In genomic region chr5:64422787-64423587, GRCm38 (mm10) we compare ENCODE assay signal across 10 mouse cellular contexts.
DNase-seq lines count a peak whose midpoint lies in the region; ATAC-seq and TF ChIP-seq lines count a peak whose summit lies in the region.
"Had no signal": no experiment of that assay in that cellular context is flagged by ENCODE, and none has a peak within 500 bp of the region (broad histone marks: within the 10 kb centered on the region; RNA-seq: fewer than 3 reads in every experiment).

No protein-coding gene starts in this region.

- H3K4me2 ChIP-seq in liver, postnatal 0 days (ENCODE audit: low read depth, low read length) = peak overlapping the region; percentile 29; the same call in 1 of the 2 replicates
- H3K4me2 ChIP-seq in liver, embryonic 11.5 days = no peak overlapping the region
- H3K4me2 ChIP-seq in intestine, embryonic 14.5 days (ENCODE audit: low read length) = no peak overlapping the region
- no peak overlapping the region for H3K4me2 ChIP-seq in limb, embryonic 11.5 days (ENCODE audit: low read depth, severe bottlenecking)
- 0 out of 2 replicates have a peak overlapping the region, but pooled peaks have one; percentile 4 for H3K4me2 ChIP-seq in stomach, embryonic 16.5 days (ENCODE audit: low read depth, low read length)

- no peak for DNase-seq in liver, postnatal 0 days
- no peak for DNase-seq in liver, embryonic 11.5 days (ENCODE audit: low spot score)
- DNase-seq in intestine, embryonic 14.5 days (ENCODE audit: low spot score) = no peak
- peak; percentile 46 for DNase-seq in limb, embryonic 11.5 days (ENCODE audit: low spot score)
- no peak for DNase-seq in urinary bladder, postnatal 10 days (ENCODE audit: low spot score)
- DNase-seq in right cerebral cortex, postnatal 4 days = no peak
- DNase-seq in layer of hippocampus, adult 8-10 months (ENCODE audit: low spot score in 2 of 2) = no peak
- DNase-seq: cerebellum, postnatal 36 days; gastrocnemius, postnatal 25 days had no signal

- peaks cover 3% of the 10 kb centered on the region; the same call in 1 of the 2 replicates for H3K9me3 ChIP-seq in liver, postnatal 0 days (ENCODE audit: low read length)
- H3K9me3 ChIP-seq in liver, embryonic 11.5 days (ENCODE audit: control insufficient read depth, low read length) = no peaks in the 10 kb centered on the region
- peaks cover 6% of the 10 kb centered on the region; the same call in 1 of the 2 replicates for H3K9me3 ChIP-seq in intestine, embryonic 14.5 days (ENCODE audit: control insufficient read depth, low read length)
- peaks cover 2% of the 10 kb centered on the region; the same call in 1 of the 2 replicates for H3K9me3 ChIP-seq in limb, embryonic 11.5 days (ENCODE audit: control insufficient read depth, low read length)
- H3K9me3 ChIP-seq in stomach, embryonic 16.5 days (replicated peaks; ENCODE audit: control insufficient read depth, low read length) = peaks cover 5% of the 10 kb centered on the region; the same call in 1 of the 2 replicates

- H3K27me3 ChIP-seq in liver, postnatal 0 days (ENCODE audit: insufficient read depth, low read length) = no peaks in the 10 kb centered on the region
- no peaks in the 10 kb centered on the region for H3K27me3 ChIP-seq in liver, embryonic 11.5 days (replicated peaks; ENCODE audit: control insufficient read depth, insufficient read depth, low read length)
- H3K27me3 ChIP-seq in intestine, embryonic 14.5 days (replicated peaks; ENCODE audit: control insufficient read depth, insufficient read depth, low read length) = no peaks in the 10 kb centered on the region
- no peaks in the 10 kb centered on the region for H3K27me3 ChIP-seq in limb, embryonic 11.5 days (ENCODE audit: control insufficient read depth, insufficient read depth, low read length)
- no peaks in the 10 kb centered on the region for H3K27me3 ChIP-seq in stomach, embryonic 16.5 days (ENCODE audit: control insufficient read depth, insufficient read depth, low read length)

- H3K36me3 ChIP-seq in liver, postnatal 0 days (replicated peaks; ENCODE audit: insufficient read depth, low read length) = no peaks in the 10 kb centered on the region
- no peaks in the 10 kb centered on the region for H3K36me3 ChIP-seq in liver, embryonic 11.5 days (ENCODE audit: control insufficient read depth, insufficient read depth, low read length)
- H3K36me3 ChIP-seq in intestine, embryonic 14.5 days (ENCODE audit: control insufficient read depth, insufficient read depth, low read length) = no peaks in the 10 kb centered on the region
- H3K36me3 ChIP-seq in limb, embryonic 11.5 days (ENCODE audit: control insufficient read depth, insufficient read depth, low read length) = no peaks in the 10 kb centered on the region
- H3K36me3 ChIP-seq in stomach, embryonic 16.5 days (ENCODE audit: control insufficient read depth, insufficient read depth, low read length) = no peaks in the 10 kb centered on the region

- no peak for TF ChIP-seq EP300 in liver, postnatal 0 days (IDR thresholded peaks at IDR 0.05; ENCODE audit: low read depth)

- no peak overlapping the region for H3K27ac ChIP-seq in liver, postnatal 0 days (ENCODE audit: low read depth)
- H3K27ac ChIP-seq in liver, embryonic 11.5 days (ENCODE audit: low read depth, low read length) = no peak overlapping the region
- peak overlapping the region; percentile 12; the same call in 1 of the 2 replicates for H3K27ac ChIP-seq in intestine, embryonic 14.5 days (ENCODE audit: low read depth)
- no peak overlapping the region for H3K27ac ChIP-seq in limb, embryonic 11.5 days (replicated peaks; ENCODE audit: low read depth, low read length)
- peak overlapping the region; percentile 72 for H3K27ac ChIP-seq in stomach, embryonic 16.5 days (ENCODE audit: low read length)

- no peak for ATAC-seq in liver, postnatal 0 days
- no peak for ATAC-seq in liver, embryonic 11.5 days (replicated peaks; ENCODE audit: low FRiP score)
- ATAC-seq in intestine, embryonic 14.5 days (replicated peaks; ENCODE audit: low FRiP score, low TSS enrichment, low read depth) = peak; percentile 92
- no peak for ATAC-seq in limb, embryonic 11.5 days (ENCODE audit: insufficient number of reproducible peaks, low FRiP score, low TSS enrichment, low read depth)
- peak; percentile 58; the same call in 1 of the 2 replicates for ATAC-seq in stomach, embryonic 16.5 days (ENCODE audit: insufficient read depth, low FRiP score)

- TF ChIP-seq CTCF in liver, postnatal 0 days (IDR thresholded peaks at IDR 0.05; ENCODE audit: low read depth) = no peak

- no peak overlapping the region for H3K9ac ChIP-seq in liver, postnatal 0 days (replicated peaks)
- H3K9ac ChIP-seq in liver, embryonic 11.5 days (ENCODE audit: low read depth, low read length) = no peak overlapping the region
- no peak overlapping the region for H3K9ac ChIP-seq in intestine, embryonic 14.5 days (ENCODE audit: low read length)
- no peak overlapping the region for H3K9ac ChIP-seq in limb, embryonic 11.5 days (ENCODE audit: low read length)
- H3K9ac ChIP-seq in stomach, embryonic 16.5 days (ENCODE audit: low read length) = 0 out of 2 replicates have a peak overlapping the region, but pooled peaks have one; percentile 12

- 51% methylated on average over 13 of the region's 13 CpGs for WGBS in liver, postnatal 0 days (ENCODE audit: insufficient replicate concordance)
- 49% methylated on average over 13 of the region's 13 CpGs for WGBS in liver, embryonic 11.5 days
- 21% methylated on average over 13 of the region's 13 CpGs for WGBS in intestine, embryonic 14.5 days
- 14% methylated on average over 13 of the region's 13 CpGs for WGBS in limb, embryonic 11.5 days
- 20% methylated on average over 13 of the region's 13 CpGs for WGBS in stomach, embryonic 16.5 days

- H3K4me1 ChIP-seq in liver, postnatal 0 days (ENCODE audit: insufficient read depth) = peaks cover 5% of the 10 kb centered on the region; the same call in 1 of the 2 replicates
- H3K4me1 ChIP-seq in liver, embryonic 11.5 days (replicated peaks; ENCODE audit: control insufficient read depth, insufficient read depth, low read length) = no peaks in the 10 kb centered on the region
- H3K4me1 ChIP-seq in intestine, embryonic 14.5 days (replicated peaks; ENCODE audit: control insufficient read depth, insufficient read depth, low read length) = no peaks in the 10 kb centered on the region; the same call in 1 of the 2 replicates
- peaks cover 9% of the 10 kb centered on the region for H3K4me1 ChIP-seq in limb, embryonic 11.5 days (ENCODE audit: control insufficient read depth, insufficient read depth, low read length)
- H3K4me1 ChIP-seq in stomach, embryonic 16.5 days (ENCODE audit: control insufficient read depth, insufficient read depth, low read length) = peaks cover 10% of the 10 kb centered on the region

- H3K4me3 ChIP-seq in liver, postnatal 0 days (ENCODE audit: low read depth, low read length) = no peak overlapping the region
- H3K4me3 ChIP-seq in liver, embryonic 11.5 days (ENCODE audit: low read depth, low read length) = no peak overlapping the region
- H3K4me3 ChIP-seq in intestine, embryonic 14.5 days (ENCODE audit: low read depth, low read length) = no peak overlapping the region
- H3K4me3 ChIP-seq in limb, embryonic 11.5 days (ENCODE audit: low read depth, low read length) = no peak overlapping the region
- H3K4me3 ChIP-seq in stomach, embryonic 16.5 days (replicated peaks; ENCODE audit: low read length) = no peak overlapping the region

Comparison
In these comparisons a context has a peak if more than half of its experiments do, and no peak if none do; other contexts are left out.
1. H3K4me2 ChIP-seq: peak in liver, postnatal 0 days (single experiment) and stomach, embryonic 16.5 days (single experiment); none in liver, embryonic 11.5 days (single experiment), intestine, embryonic 14.5 days (single experiment) and limb, embryonic 11.5 days (single experiment).
2. ATAC-seq: peak in intestine, embryonic 14.5 days (single experiment) and stomach, embryonic 16.5 days (single experiment); none in liver, postnatal 0 days (single experiment), liver, embryonic 11.5 days (single experiment) and limb, embryonic 11.5 days (single experiment).
3. H3K27ac ChIP-seq: peak in intestine, embryonic 14.5 days (single experiment) and stomach, embryonic 16.5 days (single experiment); none in liver, postnatal 0 days (single experiment), liver, embryonic 11.5 days (single experiment) and limb, embryonic 11.5 days (single experiment).